Mouse (Mus musculus) kidney, embryonic 15.5 days (tissue): ENCODE data around the gene Lrrc20. TPM values are rescaled to one million over a fixed set of nuclear protein-coding genes. Genes with fewer than 3 reads are reported as not detected.
"Not testable (repeated sequence)": the region's sequence is repeated elsewhere in the genome, so short reads cannot be mapped to it uniquely, and the experiment has no call there.

Source experiments
- ATAC-seq: fragments of 200-750 bp; cut with Nextera tagmentation; replicated peaks from 2 replicates; pipeline ENCODE4 v1.8.0; 2017; ENCODE audit warnings: moderate TSS enrichment; ENCODE audit not compliant: low FRiP score
- H3K27ac ChIP-seq: fragments of 300-500 bp; sonication (generic); 2 replicates; pipeline ENCODE4 v1.5.1; 2015; ENCODE audit warnings: mild to moderate bottlenecking, inconsistent platforms
- H3K27me3 ChIP-seq: fragments of 300-500 bp; sonication (generic); 2 replicates; pipeline ENCODE4 v1.6.1; 2015; ENCODE audit warnings: inconsistent platforms
- H3K36me3 ChIP-seq: fragments of 300-500 bp; sonication (generic); 2 replicates; pipeline ENCODE4 v1.6.1; 2015; ENCODE audit warnings: inconsistent platforms
- H3K4me1 ChIP-seq: fragments of 300-500 bp; sonication (generic); 2 replicates; pipeline ENCODE4 v1.6.1; 2015; ENCODE audit warnings: inconsistent platforms
- H3K4me2 ChIP-seq: fragments of 300-500 bp; sonication (generic); 2 replicates; pipeline ENCODE4 v1.6.1; 2015; ENCODE audit warnings: moderate library complexity, mild to moderate bottlenecking, inconsistent platforms
- H3K4me3 ChIP-seq: fragments of 300-500 bp; sonication (generic); replicated peaks from 2 replicates; pipeline ENCODE4 v1.5.1; 2015; ENCODE audit warnings: mild to moderate bottlenecking, inconsistent platforms
- H3K9ac ChIP-seq: fragments of 300-500 bp; sonication (generic); 2 replicates; pipeline ENCODE4 v1.6.1; 2015; ENCODE audit warnings: mild to moderate bottlenecking, inconsistent platforms
- H3K9me3 ChIP-seq: fragments of 300-500 bp; sonication (generic); replicated peaks from 2 replicates; pipeline ENCODE4 v1.6.1; 2016; ENCODE audit warnings: inconsistent platforms
- WGBS: fragments of 180-500 bp; shearing (Covaris S2); methylation state at CpG from one replicate; pipeline ENCODE4 v1.1.7; 2015; ENCODE audit warnings: mixed read lengths; 5-methylcytosine and 5-hydroxymethylcytosine counted together
- polyA plus RNA-seq: library from polyadenylated mRNA; unstranded; fragments of >200 nt; fragmentation: Nextera tagmentation; extraction: Ambion mirVana; gene quantifications from 2 replicates; pipeline ENCODE4 v1.2.1, GENCODE M21; 2015

Lrrc20 gene
- polyA plus RNA-seq, 1 experiment from 2014 or later, result 8.4 TPM

DNA sequence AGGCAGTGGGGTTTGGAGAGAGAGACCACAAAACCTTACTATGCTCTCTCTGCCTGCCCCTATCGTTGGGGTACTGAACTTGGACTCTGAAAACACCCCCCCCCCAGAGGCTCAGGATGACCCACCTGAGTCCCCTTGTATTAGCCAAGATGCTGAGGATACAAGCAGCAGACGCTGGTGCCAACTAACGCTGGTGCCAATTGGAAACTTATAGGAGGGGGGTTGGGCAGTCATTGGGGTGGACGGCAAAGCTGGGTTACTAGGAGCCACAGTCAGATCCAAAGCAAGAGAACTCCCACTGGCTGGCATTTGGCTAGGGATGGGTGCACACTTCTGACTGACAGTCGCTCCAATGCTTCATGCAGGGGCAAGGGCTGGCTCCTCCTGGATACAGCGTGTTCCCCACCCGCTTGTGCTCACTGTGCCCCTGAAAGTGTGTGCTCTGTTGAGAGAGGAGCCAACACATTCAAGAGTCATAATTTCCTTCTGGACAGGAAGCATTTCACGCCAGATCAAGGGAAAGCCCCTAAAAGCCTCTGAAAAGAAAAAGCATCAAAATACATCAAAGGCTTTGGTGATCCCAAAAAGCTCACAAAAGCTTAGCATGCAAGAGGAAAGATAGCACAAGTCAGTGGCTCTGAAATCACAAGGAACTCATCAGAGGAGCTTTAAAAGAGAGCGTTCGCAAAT is 128.9 kb downstream of the Lrrc20 start:
- Histone ChIP-seq H3K9ac (no peak overlapping the region), H3K4me2 (no peak overlapping the region), H3K27me3 (peaks cover 15% of the 10 kb centered on the region; the same call in 1 of the 2 replicates), H3K9me3 (no peaks in the 10 kb centered on the region), H3K4me3 (no peak overlapping the region), H3K27ac (no peak overlapping the region), H3K4me1 (peaks cover 4% of the 10 kb centered on the region), H3K36me3 (no peaks in the 10 kb centered on the region)
- WGBS, result 66% methylated on average over 10 of the region's 10 CpGs
- ATAC-seq, result no peak

DNA sequence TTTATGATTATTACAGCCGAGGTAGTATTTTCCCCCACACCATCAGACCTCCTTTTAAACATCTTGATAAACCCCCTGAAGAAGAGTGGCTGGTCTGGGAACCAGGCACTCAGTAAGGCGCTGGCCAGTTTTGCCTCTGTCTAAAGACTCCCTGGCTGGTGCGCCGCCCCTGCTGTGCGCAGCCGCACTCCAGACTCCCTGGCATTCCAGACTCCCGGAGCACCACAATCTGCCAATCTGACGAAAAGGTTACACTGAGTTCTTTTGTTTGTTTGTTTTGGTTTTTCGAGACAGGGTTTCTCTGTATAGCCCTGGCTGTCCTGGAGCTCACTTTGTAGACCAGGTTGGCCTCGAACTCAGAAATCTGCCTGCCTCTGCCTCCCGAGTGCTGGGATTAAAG is 129.8 kb downstream of the Lrrc20 start:
- H3K9me3 ChIP-seq, H3K27ac ChIP-seq, H3K4me2 ChIP-seq, H3K36me3 ChIP-seq, H3K4me3 ChIP-seq, H3K4me1 ChIP-seq, H3K9ac ChIP-seq, ATAC-seq: not testable (repeated sequence)
- H3K27me3 ChIP-seq, result peaks cover 15% of the 10 kb centered on the region; the same call in 1 of the 2 replicates
- WGBS, result 68% methylated on average over 11 of the region's 11 CpGs

DNA sequence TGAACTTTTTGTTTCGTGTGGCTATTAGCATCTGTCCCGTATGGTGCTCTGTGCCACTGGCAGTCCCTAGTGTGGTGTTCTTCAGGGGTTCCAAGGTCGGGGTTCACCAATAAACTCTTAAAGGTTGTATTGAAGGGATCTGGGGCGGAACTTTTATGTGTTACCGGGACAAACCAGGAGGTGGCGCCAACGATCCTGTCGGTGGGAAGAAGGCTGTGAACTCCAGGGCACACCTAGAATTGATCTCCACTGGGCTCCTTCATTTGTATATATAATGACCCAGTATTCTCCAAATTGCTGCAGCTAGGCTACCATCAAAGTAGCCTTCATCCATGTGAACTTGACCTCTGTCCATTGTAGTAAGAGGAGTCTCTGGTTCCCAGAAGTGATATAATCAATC is 130.2 kb downstream of the Lrrc20 start:
- 14% methylated on average over 8 of the region's 8 CpGs for WGBS
- Histone ChIP-seq H3K9me3 (no peaks in the 10 kb centered on the region), H3K36me3 (no peaks in the 10 kb centered on the region), H3K4me3 (no peak overlapping the region), H3K27ac (no peak overlapping the region), H3K9ac (no peak overlapping the region), H3K27me3 (peaks cover 15% of the 10 kb centered on the region; the same call in 1 of the 2 replicates), H3K4me1 (peaks cover 4% of the 10 kb centered on the region), H3K4me2 (no peak overlapping the region)
- no peak for ATAC-seq

DNA sequence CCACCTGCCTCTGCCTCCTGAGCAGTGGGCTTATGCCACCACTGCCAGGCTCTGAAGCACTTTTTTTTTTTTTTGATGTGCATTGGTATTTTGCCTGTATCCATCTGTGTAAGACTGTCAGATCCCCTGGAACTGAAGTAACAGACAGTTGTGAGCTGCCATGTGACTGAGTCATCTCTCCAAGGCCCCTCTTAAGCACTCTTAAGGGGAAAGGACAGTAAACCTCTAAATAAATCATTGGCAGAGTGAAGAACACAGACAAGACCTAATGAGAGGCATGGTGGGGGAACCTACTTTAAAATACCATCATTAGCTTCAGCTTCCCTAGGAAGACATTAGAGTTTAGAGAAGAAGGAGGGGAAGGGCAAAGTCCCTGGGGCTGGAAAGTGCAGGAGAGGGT is 132.6 kb downstream of the Lrrc20 start:
- peaks cover 12% of the 10 kb centered on the region; the same call in 1 of the 2 replicates for H3K27me3 ChIP-seq
- H3K4me2 ChIP-seq, result no peak overlapping the region
- no peak overlapping the region for H3K4me3 ChIP-seq
- H3K27ac ChIP-seq, result no peak overlapping the region
- no peak overlapping the region for H3K9ac ChIP-seq
- no peaks in the 10 kb centered on the region for H3K4me1 ChIP-seq
- H3K36me3 ChIP-seq, result no peaks in the 10 kb centered on the region
- no peak for ATAC-seq
- no peaks in the 10 kb centered on the region for H3K9me3 ChIP-seq

DNA sequence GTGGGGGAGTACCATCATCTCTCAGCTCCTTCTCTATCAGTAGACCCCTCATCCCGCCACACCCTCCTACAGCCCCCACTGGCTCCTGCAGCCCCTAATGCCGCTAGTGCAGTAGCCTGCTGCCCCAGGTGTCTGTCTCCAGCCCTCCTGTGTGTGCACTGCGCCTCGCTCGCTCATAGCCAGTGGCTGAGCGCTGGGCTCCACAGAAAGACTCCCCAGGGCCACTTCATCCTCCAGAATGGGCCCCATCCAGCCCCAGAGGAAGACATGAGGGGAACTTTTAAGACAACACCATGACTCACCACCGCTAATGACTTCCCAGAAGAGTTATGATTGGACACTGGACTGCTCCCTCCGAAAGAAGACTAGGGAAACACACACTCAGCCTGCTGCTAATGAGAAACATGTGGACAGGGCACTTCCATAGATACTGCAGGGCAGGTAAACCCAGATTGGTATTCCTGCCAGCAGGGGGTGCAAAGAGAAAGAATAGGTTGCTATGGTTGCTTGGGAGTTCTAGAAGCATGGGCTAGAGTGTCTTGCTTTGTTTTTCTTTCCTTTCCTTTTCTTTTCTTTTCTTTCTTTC is 135.1 kb downstream of the Lrrc20 start:
- Histone ChIP-seq H3K4me1 (peaks cover 7% of the 10 kb centered on the region; the same call in 1 of the 2 replicates), H3K9ac (no peak overlapping the region), H3K4me2 (no peak overlapping the region), H3K4me3 (no peak overlapping the region), H3K27me3 (no peaks in the 10 kb centered on the region), H3K36me3 (no peaks in the 10 kb centered on the region), H3K27ac (no peak overlapping the region), H3K9me3 (no peaks in the 10 kb centered on the region)
- ATAC-seq, result no peak
- 70% methylated on average over 8 of the region's 8 CpGs for WGBS

DNA sequence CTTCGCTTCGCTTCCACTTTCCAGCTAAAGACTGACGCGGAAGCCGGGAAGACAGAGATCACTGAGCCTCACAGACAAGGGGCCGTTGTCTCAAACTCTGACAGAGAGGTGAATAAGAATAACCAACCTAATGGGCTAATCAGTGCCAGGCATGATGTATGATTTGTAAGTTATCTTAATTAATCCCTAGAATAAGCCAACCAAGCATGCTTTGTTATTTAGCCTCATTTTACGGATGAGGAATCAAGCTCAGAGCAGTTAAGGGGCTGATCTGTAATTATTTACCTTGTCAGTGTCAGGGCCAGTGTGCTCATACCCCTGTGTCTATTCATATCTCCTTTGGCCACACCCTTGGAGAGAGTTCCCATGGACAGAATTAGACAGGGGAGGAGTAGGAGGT is 138.7 kb downstream of the Lrrc20 start:
- Histone ChIP-seq H3K27ac (no peak overlapping the region), H3K9ac (no peak overlapping the region), H3K4me2 (no peak overlapping the region), H3K27me3 (0 out of 2 replicates have a peak, but pooled peaks cover 3% of the 10 kb centered on the region), H3K9me3 (no peaks in the 10 kb centered on the region), H3K36me3 (no peaks in the 10 kb centered on the region), H3K4me1 (peaks cover 7% of the 10 kb centered on the region; the same call in 1 of the 2 replicates), H3K4me3 (no peak overlapping the region)
- 73% methylated on average over 7 of the region's 7 CpGs for WGBS
- ATAC-seq, result 0 out of 2 replicates have a peak, but pooled peaks have one; percentile 40

DNA sequence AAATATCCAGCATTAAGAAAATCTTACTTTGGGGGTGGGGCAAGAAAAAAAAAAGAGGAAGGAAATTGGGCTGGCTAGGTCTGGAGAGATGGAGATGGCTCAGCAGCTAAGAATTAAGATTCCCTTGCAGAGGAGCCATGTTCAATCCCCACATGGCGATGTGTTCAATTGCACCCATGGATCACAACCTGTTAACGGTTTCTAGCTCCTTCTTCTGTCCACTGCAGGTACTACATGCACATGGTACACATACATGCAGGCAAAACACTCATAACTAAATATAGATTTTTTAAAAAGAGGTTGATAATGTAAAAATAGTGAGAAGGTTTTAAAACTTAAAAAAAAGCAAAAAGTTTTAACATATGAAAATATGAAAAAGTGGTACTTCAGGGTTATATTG is 142.9 kb downstream of the Lrrc20 start:
- 84% methylated on average over 2 of the region's 2 CpGs for WGBS
- H3K9ac ChIP-seq, result no peak overlapping the region
- no peak for ATAC-seq

DNA sequence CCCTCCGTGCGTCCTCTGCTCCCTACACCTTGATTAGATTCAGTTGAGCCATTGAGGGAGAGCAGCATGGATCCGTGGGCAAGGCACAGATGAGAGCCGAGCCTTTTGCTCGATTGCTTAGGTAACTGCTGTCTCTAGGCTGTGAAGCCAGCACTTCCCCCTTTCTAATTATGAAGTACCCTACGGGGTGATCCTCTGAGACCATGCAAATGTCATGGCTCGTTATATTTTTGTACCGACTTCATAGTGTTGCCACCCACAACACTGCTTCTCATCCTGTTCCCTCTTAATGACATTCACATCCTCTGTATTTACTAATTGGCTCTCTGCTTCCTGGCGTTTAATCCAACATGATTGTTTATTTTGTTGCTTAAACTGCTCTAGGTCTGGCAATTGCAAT is 146.1 kb downstream of the Lrrc20 start:
- WGBS, result 62% methylated on average over 9 of the region's 9 CpGs
- Histone ChIP-seq H3K9ac (no peak overlapping the region), H3K36me3 (no peaks in the 10 kb centered on the region), H3K4me1 (peaks cover 17% of the 10 kb centered on the region), H3K4me2 (no peak overlapping the region), H3K27ac (no peak overlapping the region), H3K9me3 (no peaks in the 10 kb centered on the region), H3K27me3 (peaks cover 36% of the 10 kb centered on the region), H3K4me3 (no peak overlapping the region)
- ATAC-seq, result no peak

More for the DNA sequence above, 142.9 kb downstream of the Lrrc20 start:
- Histone ChIP-seq H3K4me1 (peaks cover 7% of the 10 kb centered on the region; the same call in 1 of the 2 replicates), H3K27ac (no peak overlapping the region), H3K27me3 (0 out of 2 replicates have a peak, but pooled peaks cover 6% of the 10 kb centered on the region), H3K4me3 (no peak overlapping the region), H3K4me2 (no peak overlapping the region), H3K36me3 (no peaks in the 10 kb centered on the region), H3K9me3 (no peaks in the 10 kb centered on the region)

DNA sequence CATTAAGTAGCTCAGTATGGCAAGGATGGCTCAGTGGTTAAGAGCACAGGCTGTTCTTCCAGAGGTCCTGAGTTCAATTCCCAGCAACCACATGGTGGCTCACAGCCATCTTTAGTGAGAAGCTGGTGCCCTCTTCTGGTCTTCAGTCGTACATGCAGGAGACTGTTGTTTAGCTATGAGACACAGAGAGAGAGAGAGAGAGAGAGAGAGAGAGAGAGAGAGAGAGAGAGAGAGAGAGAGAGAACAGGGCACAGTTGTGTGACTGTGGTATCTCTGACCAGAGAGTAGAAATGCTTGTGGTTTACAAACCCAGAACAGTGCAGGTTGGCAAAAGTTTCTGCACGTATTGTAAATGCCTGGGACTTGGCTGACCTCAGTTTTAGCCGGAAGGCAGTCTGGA is 148.3 kb downstream of the Lrrc20 start:
- H3K4me3 ChIP-seq, H3K9ac ChIP-seq, H3K27ac ChIP-seq, H3K9me3 ChIP-seq, H3K36me3 ChIP-seq, ATAC-seq, H3K4me2 ChIP-seq: not testable (repeated sequence)
- Histone ChIP-seq H3K27me3 (peaks cover 41% of the 10 kb centered on the region), H3K4me1 (peaks cover 22% of the 10 kb centered on the region)
- 83% methylated on average over 3 of the region's 3 CpGs for WGBS

DNA sequence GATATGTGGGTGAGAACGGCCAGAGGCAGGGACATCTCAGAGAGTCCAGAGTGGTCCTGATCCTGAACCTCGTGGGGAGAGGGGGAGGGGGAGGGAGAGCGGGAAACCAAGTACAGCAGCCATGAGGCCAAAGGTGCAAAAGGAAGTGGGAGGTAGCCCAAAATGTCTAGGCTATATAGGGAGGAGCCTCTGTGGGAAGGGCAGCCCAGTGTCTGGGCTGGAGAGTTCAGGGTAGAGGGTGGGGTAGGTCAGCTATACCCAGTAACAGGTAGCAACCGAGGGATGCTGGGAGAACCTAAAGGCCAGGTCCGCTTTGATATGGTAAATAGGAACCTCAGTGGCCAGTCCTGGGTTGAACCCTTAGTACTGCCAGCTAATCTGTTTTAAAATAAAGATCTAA is 149.2 kb downstream of the Lrrc20 start:
- H3K27me3 ChIP-seq, result peaks cover 39% of the 10 kb centered on the region
- H3K4me3 ChIP-seq, result peak overlapping the region; percentile 42; the same call in 1 of the 2 replicates
- peaks cover 22% of the 10 kb centered on the region for H3K4me1 ChIP-seq
- WGBS, result 14% methylated on average over 5 of the region's 5 CpGs
- H3K27ac ChIP-seq, result no peak overlapping the region
- H3K9me3 ChIP-seq, result no peaks in the 10 kb centered on the region
- H3K9ac ChIP-seq, result peak overlapping the region; percentile 11; the same call in 1 of the 2 replicates
- no peak for ATAC-seq
- no peaks in the 10 kb centered on the region for H3K36me3 ChIP-seq
- H3K4me2 ChIP-seq, result peak overlapping the region; percentile 82

DNA sequence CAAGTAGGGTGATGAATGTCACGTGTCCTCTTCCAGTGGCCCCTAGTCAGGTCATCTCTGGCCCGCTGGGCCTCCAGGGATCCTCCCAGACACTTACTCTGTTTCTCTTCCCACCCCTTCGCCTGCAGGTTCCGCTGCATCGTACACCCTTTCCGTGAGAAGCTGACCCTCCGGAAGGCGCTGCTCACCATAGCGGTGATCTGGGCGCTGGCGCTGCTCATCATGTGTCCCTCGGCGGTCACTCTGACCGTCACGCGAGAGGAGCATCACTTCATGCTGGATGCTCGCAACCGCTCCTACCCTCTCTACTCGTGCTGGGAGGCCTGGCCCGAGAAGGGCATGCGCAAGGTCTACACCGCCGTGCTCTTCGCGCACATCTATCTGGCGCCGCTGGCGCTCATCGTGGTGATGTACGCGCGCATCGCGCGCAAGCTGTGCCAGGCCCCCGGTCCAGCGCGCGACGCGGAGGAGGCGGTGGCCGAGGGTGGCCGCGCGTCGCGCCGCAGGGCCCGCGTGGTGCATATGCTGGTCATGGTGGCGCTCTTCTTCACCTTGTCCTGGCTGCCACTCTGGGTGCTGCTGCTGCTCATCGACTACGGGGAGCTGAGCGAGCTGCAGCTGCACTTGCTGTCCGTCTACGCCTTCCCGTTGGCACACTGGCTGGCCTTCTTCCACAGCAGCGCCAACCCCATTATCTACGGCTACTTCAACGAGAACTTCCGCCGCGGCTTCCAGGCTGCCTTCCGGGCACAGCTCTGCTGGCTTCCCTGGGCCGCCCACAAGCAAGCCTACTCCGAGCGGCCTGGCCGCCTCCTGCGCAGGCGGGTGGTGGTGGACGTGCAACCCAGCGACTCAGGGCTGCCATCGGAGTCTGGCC is 150.0 kb downstream of the Lrrc20 start:
- H3K27ac ChIP-seq, result no peak overlapping the region
- no peaks in the 10 kb centered on the region for H3K9me3 ChIP-seq
- 3% methylated on average over 74 of the region's 74 CpGs for WGBS
- H3K4me1 ChIP-seq, result peaks cover 22% of the 10 kb centered on the region
- peak overlapping the region; percentile 42 for H3K4me3 ChIP-seq
- peak; percentile 58; the same call in 1 of the 2 replicates for ATAC-seq
- no peaks in the 10 kb centered on the region for H3K36me3 ChIP-seq
- peak overlapping the region; percentile 82 for H3K4me2 ChIP-seq
- peaks cover 39% of the 10 kb centered on the region for H3K27me3 ChIP-seq
- H3K9ac ChIP-seq, result peak overlapping the region; percentile 11; the same call in 1 of the 2 replicates

DNA sequence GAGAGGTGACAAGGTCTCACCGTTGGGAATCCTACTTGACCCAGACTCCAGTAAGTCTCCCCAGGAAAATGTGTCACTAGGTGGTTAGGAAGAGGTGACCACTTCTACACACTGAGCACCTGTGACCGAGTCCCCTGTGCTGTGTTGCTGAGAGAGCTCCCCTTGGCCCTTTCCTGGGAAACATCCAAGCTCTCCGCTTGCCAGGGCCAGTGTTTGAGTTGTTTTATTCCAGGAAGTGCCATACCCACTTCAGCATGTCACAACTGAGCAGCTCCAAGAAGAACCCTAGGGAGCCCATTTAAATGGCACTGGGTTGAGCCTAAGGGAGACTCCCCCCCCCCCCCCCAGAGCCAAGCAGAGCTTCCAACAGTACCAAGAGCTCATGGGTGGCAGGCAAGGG is 150.9 kb downstream of the Lrrc20 start:
- peaks cover 39% of the 10 kb centered on the region for H3K27me3 ChIP-seq
- no peak overlapping the region for H3K4me3 ChIP-seq
- 90% methylated on average over 3 of the region's 3 CpGs for WGBS
- H3K4me1 ChIP-seq, result peaks cover 22% of the 10 kb centered on the region
- no peak overlapping the region for H3K4me2 ChIP-seq
- no peak overlapping the region for H3K9ac ChIP-seq
- no peak overlapping the region for H3K27ac ChIP-seq
- no peaks in the 10 kb centered on the region for H3K36me3 ChIP-seq
- no peak for ATAC-seq
- no peaks in the 10 kb centered on the region for H3K9me3 ChIP-seq
